Mouse (Mus musculus) spleen, adult 2 months (tissue): ENCODE measurements around the gene Cacna1a.

Experiments used
- CTCF ChIP-seq: fragments of 200-500 bp; IDR thresholded peaks from 2 replicates; pipeline ENCODE4 v1.5.1; 2011; ENCODE audit warnings: mild to moderate bottlenecking, inconsistent platforms; ENCODE audit not compliant: insufficient read depth, insufficient read length, insufficient replicate concordance; ENCODE audit errors: extremely low read depth
- POLR2A ChIP-seq: fragments of 200-500 bp; IDR thresholded peaks from 2 replicates; pipeline ENCODE4 v1.6.1; 2011; ENCODE audit warnings: low read depth, low read length, inconsistent platforms

GRCm38 (mm10) chr8:84429014-84429413 is 40.8 kb downstream of the Cacna1a start:
- no peak for TF ChIP-seq POLR2A
- no peak for TF ChIP-seq CTCF
